Mouse (Mus musculus): ENCODE measurements around the gene Fam162a. TPM values are rescaled to one million over a fixed set of nuclear protein-coding genes. Genes with fewer than 3 reads are reported as not detected.
"Not testable (repeated sequence)": the region's sequence is repeated elsewhere in the genome, so short reads cannot be mapped to it uniquely, and the experiment has no call there.

Fam162a gene
- polyA plus RNA-seq, 1 experiment from 2014 or later, result 988 TPM

DNA sequence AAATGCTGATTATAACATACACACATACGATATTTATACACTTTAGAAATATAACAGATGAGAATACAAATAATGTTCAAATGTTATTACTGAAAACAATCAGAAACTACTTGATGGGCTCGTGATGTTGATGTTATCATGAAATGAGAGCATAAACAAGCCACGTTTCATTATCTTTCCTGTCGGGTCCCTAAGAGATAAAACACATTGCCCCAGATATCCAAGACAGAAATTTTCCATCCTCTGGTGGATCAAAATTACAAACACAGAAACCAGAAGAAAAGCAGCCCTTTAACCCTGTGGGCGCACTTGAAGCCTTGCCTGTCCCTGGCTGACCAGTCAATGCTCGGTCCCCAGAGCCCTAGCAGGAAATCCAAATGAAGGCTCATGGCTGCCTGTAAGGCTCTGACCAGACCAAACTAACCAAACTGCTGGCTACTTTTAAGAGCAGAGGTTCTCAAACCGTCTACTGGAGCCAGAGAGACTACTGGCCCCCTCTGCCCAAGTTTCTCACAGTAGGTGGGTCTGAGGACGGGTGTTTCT is 13.4 kb downstream of the Fam162a start:
- Histone ChIP-seq H3K4me2 (no peak overlapping the region), H3K4me1 (replicated peaks) (peaks cover 64% of the 10 kb centered on the region), H3K27me3 (no peaks in the 10 kb centered on the region), H3K4me3 (no peak overlapping the region), H3K9ac (no peak overlapping the region), H3K27ac (no peak overlapping the region; the same call in 1 of the 2 replicates), H3K9me3 (replicated peaks) (no peaks in the 10 kb centered on the region), H3K36me3 (no peaks in the 10 kb centered on the region)
- 45% methylated on average over 8 of the region's 8 CpGs for WGBS
- ATAC-seq (replicated peaks; ENCODE audit: insufficient number of reproducible peaks, insufficient read depth, low FRiP score, low read depth), result no peak

DNA sequence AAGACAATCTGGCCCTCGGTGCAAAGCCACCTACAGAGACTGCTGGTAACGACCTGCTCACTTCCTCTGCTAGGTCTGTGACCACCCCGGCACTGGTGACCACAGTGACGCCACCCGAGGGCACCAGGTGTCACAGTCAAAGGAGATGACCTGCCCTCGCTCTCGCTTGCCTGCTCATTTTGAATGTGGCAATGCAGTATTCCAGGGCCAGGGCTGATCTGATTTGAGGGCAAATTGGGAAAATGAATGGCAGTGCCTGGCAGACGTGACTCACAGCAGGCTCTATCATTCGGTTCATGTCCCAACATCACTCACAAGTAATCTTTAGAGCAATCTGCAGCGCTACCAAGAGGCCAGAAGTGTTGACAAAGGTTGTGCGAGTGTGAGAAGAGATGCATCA is 15.0 kb downstream of the Fam162a start:
- Histone ChIP-seq H3K4me2 (no peak overlapping the region), H3K27ac (peak overlapping the region; percentile 4; the same call in 1 of the 2 replicates), H3K36me3 (peaks cover 6% of the 10 kb centered on the region), H3K4me1 (replicated peaks) (peaks cover 58% of the 10 kb centered on the region), H3K9ac (no peak overlapping the region), H3K4me3 (no peak overlapping the region), H3K9me3 (replicated peaks) (no peaks in the 10 kb centered on the region), H3K27me3 (no peaks in the 10 kb centered on the region)
- no peak for ATAC-seq (replicated peaks; ENCODE audit: insufficient number of reproducible peaks, insufficient read depth, low FRiP score, low read depth)
- WGBS, result 75% methylated on average over 11 of the region's 11 CpGs

DNA sequence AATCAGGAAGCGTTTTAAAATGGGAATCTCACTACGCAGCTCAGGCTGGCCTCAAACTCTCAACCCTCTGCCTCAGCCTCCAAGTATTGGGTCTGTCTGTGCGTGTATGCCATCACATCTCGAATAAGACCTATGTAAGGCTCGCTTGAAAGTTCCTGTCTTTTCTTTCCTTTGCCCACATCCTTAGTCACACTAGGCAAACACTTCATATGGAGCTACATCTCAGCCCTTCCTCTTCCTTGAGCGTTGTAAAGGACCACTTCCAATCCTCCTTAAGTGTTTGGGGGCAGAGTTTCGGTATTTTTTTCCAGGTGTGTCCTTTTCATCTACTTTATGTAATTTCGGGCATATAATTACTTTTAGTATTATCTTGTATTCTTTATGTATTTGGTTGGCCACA is 16.5 kb downstream of the Fam162a start:
- H3K4me1 ChIP-seq (replicated peaks), result peaks cover 53% of the 10 kb centered on the region
- no peak for ATAC-seq (replicated peaks; ENCODE audit: insufficient number of reproducible peaks, insufficient read depth, low FRiP score, low read depth)
- H3K36me3 ChIP-seq, result peaks cover 20% of the 10 kb centered on the region
- no peak overlapping the region for H3K4me3 ChIP-seq
- H3K9me3 ChIP-seq (replicated peaks), result no peaks in the 10 kb centered on the region
- no peak overlapping the region for H3K4me2 ChIP-seq
- H3K27me3 ChIP-seq, result no peaks in the 10 kb centered on the region
- peak overlapping the region; percentile 61; the same call in 1 of the 2 replicates for H3K27ac ChIP-seq
- 91% methylated on average over 8 of the region's 8 CpGs for WGBS
- H3K9ac ChIP-seq, result no peak overlapping the region

DNA sequence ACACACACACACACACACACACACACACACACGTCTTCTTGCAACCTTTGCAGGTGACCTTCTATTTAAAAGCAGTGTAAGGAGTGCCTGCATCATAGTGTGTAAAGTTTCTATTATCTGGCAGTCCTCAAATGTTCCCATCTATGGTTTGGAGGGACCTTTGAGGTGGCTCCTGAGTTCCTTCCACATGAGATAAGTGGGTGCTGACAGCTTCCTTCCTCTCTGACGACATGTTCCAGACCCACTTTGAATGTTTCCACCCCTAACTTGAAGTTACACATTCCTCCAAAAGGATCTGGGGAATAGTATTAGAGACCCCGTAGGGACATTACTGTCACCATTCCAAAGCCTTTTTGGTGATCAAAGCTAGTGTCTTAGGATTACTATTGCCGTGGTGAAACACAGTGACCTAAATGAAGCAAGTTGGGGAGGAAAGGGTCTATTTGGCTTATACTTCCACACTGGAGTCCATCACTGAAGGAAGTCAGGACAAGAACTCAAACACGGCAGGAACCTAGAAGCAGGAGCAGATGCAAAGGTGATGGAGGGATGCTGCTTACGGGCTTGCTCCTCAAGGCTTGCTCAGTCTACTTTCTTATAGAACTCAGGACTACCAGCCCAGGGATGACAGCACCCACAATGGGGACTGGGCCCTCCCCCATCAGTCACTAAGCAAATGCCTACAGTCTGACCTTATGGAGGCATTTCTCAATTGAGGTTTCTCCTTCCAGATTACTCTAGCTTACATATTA is 17.7 kb downstream of the Fam162a start:
- H3K4me1 ChIP-seq (replicated peaks), result peaks cover 44% of the 10 kb centered on the region
- WGBS, result 38% methylated on average over 6 of the region's 6 CpGs
- peak; percentile 68 for ATAC-seq (replicated peaks; ENCODE audit: insufficient number of reproducible peaks, insufficient read depth, low FRiP score, low read depth)
- no peaks in the 10 kb centered on the region for H3K27me3 ChIP-seq
- H3K4me3 ChIP-seq, result no peak overlapping the region
- H3K36me3 ChIP-seq, result peaks cover 32% of the 10 kb centered on the region
- peak overlapping the region; percentile 82 for H3K27ac ChIP-seq
- no peak overlapping the region for H3K9ac ChIP-seq
- H3K4me2 ChIP-seq, result no peak overlapping the region
- no peaks in the 10 kb centered on the region for H3K9me3 ChIP-seq (replicated peaks)

DNA sequence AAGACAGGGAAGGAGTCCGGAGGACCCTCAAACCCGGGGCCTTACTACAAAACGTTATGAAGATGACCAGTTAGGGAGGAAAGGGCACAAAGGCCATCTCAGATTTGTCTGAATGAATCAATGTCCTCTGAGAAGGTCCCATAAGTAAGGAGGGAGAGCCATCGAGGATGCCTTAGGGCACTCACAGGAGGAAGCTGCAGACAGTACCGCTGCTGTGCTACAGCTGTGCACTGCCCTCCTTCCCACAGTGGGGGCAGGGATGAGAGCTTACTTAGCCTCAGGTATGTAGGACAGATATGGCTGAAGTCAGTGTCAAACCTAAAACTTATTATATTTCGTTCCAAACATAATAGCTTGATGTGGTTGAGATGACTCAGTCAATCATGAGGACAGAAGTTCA is 19.9 kb downstream of the Fam162a start:
- peaks cover 54% of the 10 kb centered on the region for H3K36me3 ChIP-seq
- no peak overlapping the region for H3K4me3 ChIP-seq
- H3K9ac ChIP-seq, result no peak overlapping the region
- no peak for ATAC-seq (replicated peaks; ENCODE audit: insufficient number of reproducible peaks, insufficient read depth, low FRiP score, low read depth)
- no peak overlapping the region for H3K4me2 ChIP-seq
- H3K9me3 ChIP-seq (replicated peaks), result no peaks in the 10 kb centered on the region
- 91% methylated on average over 6 of the region's 6 CpGs for WGBS
- H3K27ac ChIP-seq, result no peak overlapping the region
- H3K4me1 ChIP-seq (replicated peaks), result peaks cover 29% of the 10 kb centered on the region
- H3K27me3 ChIP-seq, result no peaks in the 10 kb centered on the region

DNA sequence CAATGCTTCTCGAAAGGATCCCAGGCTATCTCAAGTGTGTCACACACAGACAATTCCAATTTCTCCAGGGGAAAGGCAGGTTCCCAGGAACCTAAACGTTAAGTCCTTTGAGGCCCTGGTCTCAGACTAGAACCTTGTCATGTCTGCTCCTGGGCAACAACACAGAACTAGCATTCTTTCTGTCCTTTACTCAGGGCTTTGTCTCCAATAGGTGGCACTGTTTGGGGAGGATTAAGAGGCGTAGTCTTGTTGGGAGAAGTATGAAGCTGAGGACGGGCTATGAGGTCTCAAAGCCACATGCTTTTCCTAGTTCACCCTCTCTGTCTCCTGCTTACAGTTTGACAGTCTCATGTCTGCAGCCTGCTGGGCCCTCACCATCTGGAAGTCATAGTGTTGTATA is 23.9 kb downstream of the Fam162a start:
- ATAC-seq (replicated peaks; ENCODE audit: insufficient number of reproducible peaks, insufficient read depth, low FRiP score, low read depth), result no peak
- H3K4me3 ChIP-seq, result no peak overlapping the region
- peaks cover 19% of the 10 kb centered on the region for H3K4me1 ChIP-seq (replicated peaks)
- H3K27ac ChIP-seq, result no peak overlapping the region
- H3K9me3 ChIP-seq (replicated peaks), result no peaks in the 10 kb centered on the region
- H3K9ac ChIP-seq, result no peak overlapping the region
- no peaks in the 10 kb centered on the region for H3K27me3 ChIP-seq
- no peak overlapping the region for H3K4me2 ChIP-seq
- 84% methylated on average over 4 of the region's 4 CpGs for WGBS
- H3K36me3 ChIP-seq, result peaks cover 80% of the 10 kb centered on the region

DNA sequence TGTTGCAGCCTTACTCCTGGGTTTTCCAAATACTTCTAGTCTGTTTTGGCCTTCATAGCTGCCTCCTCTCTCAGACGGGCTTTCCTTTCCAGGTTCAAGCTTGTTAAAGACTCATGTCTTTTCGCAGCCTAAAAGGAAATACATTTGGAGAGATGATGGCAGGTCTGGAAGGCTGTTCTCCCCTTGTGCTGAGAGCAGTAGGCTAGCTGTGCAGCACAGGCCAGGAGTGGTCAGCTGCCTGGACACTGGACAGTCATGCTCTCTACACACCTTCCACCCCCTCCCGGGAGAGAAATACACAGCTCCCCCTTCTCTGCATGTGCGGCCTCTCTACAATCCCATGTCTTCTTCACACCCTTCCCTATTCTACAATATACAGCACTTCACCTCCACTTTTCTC is 27.4 kb downstream of the Fam162a start:
- no peak overlapping the region for H3K9ac ChIP-seq
- no peak overlapping the region for H3K4me3 ChIP-seq
- no peaks in the 10 kb centered on the region for H3K9me3 ChIP-seq (replicated peaks)
- no peak for ATAC-seq (replicated peaks; ENCODE audit: insufficient number of reproducible peaks, insufficient read depth, low FRiP score, low read depth)
- WGBS, result 84% methylated on average over 4 of the region's 4 CpGs
- peaks cover 50% of the 10 kb centered on the region for H3K36me3 ChIP-seq
- no peaks in the 10 kb centered on the region for H3K27me3 ChIP-seq
- H3K27ac ChIP-seq, result no peak overlapping the region
- H3K4me2 ChIP-seq, result no peak overlapping the region
- peaks cover 32% of the 10 kb centered on the region for H3K4me1 ChIP-seq (replicated peaks)

DNA sequence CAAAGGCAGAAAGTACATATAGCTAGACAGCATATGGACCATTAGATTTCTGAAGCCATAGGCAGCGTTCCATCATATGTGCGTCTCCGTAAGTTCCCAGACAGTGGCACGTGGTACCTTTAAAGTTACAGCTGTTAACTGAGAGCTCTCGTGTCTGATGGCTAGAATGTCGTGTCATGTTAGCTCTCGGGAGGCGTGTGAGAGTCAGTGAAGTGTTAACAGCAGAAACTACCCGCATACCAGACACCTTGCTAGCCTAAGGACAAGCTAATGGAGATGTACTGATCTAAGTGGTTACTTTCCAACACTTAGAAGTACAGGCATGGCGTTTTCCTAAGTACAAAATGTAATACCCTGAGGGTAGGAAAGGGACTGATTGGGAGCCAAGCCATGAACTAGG is 28.3 kb downstream of the Fam162a start:
- Histone ChIP-seq H3K4me2 (no peak overlapping the region), H3K9ac (no peak overlapping the region), H3K27ac (peak overlapping the region; percentile 32; the same call in 1 of the 2 replicates), H3K4me1 (replicated peaks) (peaks cover 32% of the 10 kb centered on the region), H3K4me3 (no peak overlapping the region), H3K27me3 (no peaks in the 10 kb centered on the region), H3K36me3 (peaks cover 41% of the 10 kb centered on the region), H3K9me3 (replicated peaks) (no peaks in the 10 kb centered on the region)
- 46% methylated on average over 10 of the region's 10 CpGs for WGBS
- ATAC-seq (replicated peaks; ENCODE audit: insufficient number of reproducible peaks, insufficient read depth, low FRiP score, low read depth), result no peak

DNA sequence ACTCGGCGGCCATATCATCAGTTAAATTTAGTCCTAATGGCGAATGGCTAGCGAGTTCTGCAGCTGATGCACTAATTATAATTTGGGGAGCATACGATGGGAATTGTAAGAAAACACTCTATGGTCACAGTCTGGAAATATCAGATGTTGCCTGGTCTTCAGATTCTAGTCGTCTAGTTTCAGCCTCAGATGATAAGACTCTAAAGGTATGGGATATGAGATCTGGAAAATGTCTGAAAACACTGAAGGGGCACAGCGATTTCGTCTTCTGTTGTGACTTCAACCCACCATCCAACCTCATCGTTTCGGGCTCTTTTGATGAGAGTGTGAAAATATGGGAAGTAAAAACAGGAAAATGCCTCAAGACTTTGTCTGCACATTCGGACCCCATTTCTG is 29.8 kb downstream of the Fam162a start:
- ATAC-seq (replicated peaks; ENCODE audit: insufficient number of reproducible peaks, insufficient read depth, low FRiP score, low read depth), result 0 out of 2 replicates have a peak, but pooled peaks have one; percentile 1

DNA sequence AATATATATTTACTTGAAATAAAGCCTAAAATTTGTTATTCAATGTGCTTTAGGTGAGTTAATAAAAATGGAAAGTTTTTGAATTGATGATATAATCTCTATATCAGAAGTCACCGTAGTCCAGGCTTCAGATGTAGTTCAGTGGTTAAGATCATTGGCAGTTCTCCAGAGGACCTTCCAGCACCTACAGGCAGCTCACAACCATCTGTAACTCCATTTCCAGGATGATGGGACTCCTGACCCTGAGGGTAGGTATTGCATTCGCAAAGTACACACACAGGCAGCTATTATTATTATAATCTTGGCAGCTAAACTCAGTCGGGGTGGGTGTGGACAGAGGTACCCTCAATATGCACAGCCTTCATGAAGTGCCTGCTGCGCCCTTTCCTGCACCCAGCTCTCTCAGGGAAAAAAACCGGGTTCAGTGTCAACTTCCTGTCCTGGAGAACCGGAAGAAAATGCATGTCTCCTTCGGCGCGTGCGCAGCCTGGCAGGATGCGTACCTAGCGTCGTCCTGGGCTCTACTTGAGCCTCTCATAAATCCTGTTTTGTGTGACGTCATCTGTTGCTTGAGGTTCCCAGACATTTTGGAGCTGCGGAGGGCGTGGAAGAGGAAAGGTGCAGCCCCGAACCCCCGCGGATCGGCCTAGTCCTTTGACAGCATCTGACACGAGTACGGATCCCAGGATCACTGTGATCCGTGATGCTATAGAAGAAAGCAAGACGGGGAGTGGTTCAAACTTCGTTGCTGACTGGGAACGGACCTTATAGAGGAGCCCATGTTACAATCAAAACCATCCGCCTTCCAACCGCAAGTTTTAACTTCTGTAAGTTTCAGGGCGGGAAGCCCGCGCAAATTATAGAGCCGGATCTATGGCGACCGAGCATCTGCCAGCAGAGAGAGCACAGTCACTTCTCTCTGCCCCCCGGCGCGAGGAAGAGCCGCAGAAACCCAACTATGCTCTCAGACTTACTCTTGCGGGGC is 30.5 kb downstream of the Fam162a start, which contains the start of gene Wdr5b:
Wdr5b (plus strand) TSS at position 551 of the 985 bp plus-strand sequence.
- Histone ChIP-seq H3K36me3 (peaks cover 20% of the 10 kb centered on the region), H3K4me2 (peak within 1 kb of the TSS; percentile 72), H3K9me3 (replicated peaks) (no peaks in the 10 kb centered on the region), H3K4me1 (replicated peaks) (peaks cover 32% of the 10 kb centered on the region), H3K27ac (peak within 1 kb of the TSS; percentile 89), H3K27me3 (no peaks in the 10 kb centered on the region), H3K9ac (peak within 1 kb of the TSS; percentile 71), H3K4me3 (peak within 1 kb of the TSS; percentile 63)
- peak; percentile 93 for ATAC-seq (replicated peaks; ENCODE audit: insufficient number of reproducible peaks, insufficient read depth, low FRiP score, low read depth)
- WGBS, result 2% methylated on average over 39 of the region's 39 CpGs

More for the DNA sequence above, 29.8 kb downstream of the Fam162a start:
- peak overlapping the region; percentile 71 for H3K9ac ChIP-seq
- no peaks in the 10 kb centered on the region for H3K9me3 ChIP-seq (replicated peaks)
- H3K4me2 ChIP-seq, result peak overlapping the region; percentile 72
- peak overlapping the region; percentile 63 for H3K4me3 ChIP-seq
- peaks cover 32% of the 10 kb centered on the region for H3K4me1 ChIP-seq (replicated peaks)
- peak overlapping the region; percentile 89 for H3K27ac ChIP-seq
- WGBS, result 17% methylated on average over 11 of the region's 11 CpGs
- peaks cover 27% of the 10 kb centered on the region for H3K36me3 ChIP-seq
- H3K27me3 ChIP-seq, result no peaks in the 10 kb centered on the region

DNA sequence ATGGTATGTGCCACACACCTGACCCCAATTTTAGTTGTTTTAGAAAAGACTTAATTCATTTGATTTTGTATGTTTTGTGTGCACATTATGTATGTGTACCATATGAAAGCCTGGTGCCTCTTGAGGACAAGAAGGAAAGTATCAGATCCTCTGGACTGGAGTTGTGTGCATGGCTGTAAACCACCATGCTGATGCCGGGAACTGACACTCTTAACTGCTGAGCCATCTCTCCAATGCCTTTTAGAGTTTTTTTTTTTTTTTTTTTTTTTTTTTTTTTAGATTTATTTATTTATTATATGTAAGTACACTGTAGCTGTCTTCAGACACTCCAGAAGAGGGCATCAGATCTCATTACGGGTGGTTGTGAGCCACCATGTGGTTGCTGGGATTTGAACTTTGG is 43.3 kb downstream of the Fam162a start:
- H3K36me3 ChIP-seq, result peaks cover 48% of the 10 kb centered on the region
- H3K27me3 ChIP-seq; ATAC-seq (replicated peaks; ENCODE audit: insufficient number of reproducible peaks, insufficient read depth, low FRiP score, low read depth); H3K27ac ChIP-seq; H3K9ac ChIP-seq; H3K9me3 ChIP-seq (replicated peaks); H3K4me1 ChIP-seq (replicated peaks); H3K4me2 ChIP-seq; H3K4me3 ChIP-seq: not testable (repeated sequence)
- WGBS, result 100% methylated on average over 1 of the region's 2 CpGs
